Mouse (Mus musculus): ENCODE results near the gene Cdc20b. TPM values are rescaled to one million over a fixed set of nuclear protein-coding genes. Genes with fewer than 3 reads are reported as not detected.
A peak's percentile ranks its signal among the peaks of the same experiment; 100 is the strongest.

The Cdc20b gene
- polyA plus RNA-seq, 2 experiments from 2014 or later = 0.25 TPM; not detected in 1

DNA sequence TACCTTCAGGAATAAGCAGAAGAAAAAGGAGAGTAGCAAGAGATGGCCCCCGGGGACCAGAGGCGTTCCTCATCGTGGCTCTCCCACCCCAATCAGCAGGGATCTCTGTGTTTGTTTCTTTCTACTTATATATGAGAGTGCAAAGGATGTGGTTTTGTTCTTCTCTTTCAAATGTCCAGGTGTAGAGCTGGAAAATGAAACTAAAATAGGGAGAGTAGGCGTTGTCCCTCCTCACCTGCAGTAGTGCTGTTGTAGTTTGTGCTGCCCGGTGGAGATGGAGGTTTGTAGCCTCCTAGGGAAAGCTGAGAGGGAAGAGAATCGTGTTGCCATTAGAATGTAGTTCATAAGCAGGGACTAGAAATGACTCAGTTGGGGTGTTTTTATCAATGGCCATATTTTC is 66.0 kb downstream of the Cdc20b start, which contains the start of gene Gzma:
TSS of gene Gzma (minus strand) at position 103 of the 400 bp plus-strand sequence.
- ATAC-seq = peak; percentile 90

GRCm38 (mm10) chr13:113101804-113102203 is 66.9 kb downstream of the Cdc20b start:
- no peak for ATAC-seq

DNA sequence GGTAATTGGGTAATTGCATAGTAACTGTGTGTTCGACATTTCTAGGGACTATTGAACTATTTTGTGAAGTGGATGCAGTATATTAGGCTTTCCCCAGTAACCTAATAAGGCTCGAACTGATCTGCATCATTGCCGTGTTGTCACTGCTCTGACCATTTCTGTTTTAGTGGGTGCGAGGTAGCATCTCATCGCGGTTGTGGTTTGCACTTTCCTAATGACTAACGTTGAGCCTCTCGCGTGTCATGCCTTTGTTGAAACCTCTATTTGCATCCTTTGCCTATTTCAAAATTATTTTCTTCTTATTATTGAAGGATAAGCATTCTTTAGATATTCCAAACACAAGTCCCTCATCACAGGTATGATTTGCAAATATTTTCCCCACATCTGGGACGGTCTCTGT is 69.8 kb downstream of the Cdc20b start:
- no peak for ATAC-seq

DNA sequence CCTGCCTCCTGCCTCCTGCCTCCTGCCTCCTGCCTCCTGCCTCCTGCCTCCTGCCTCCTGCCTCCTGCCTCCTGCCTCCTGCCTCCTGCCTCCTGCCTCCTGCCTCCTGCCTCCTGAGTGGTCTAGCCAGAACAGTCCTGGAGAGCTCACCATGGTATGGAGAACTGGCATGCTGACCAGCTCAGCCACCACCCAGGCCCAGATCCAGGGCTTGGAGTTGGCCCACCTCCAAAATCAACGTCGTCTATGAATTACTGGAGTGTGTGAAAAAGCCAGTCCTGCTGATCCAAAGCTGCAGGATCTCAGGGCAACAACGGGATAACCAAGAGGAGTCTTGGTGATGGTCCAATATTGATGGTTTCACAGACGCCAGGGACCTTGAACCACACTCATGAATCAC is 84.1 kb downstream of the Cdc20b start:
- no peak for ATAC-seq

GRCm38 (mm10) chr13:113120324-113121237 is 85.7 kb downstream of the Cdc20b start:
- peak; percentile 89 for ATAC-seq

- ATAC-seq = no peak
Measured at GRCm38 (mm10) chr13:113121326-113121725, 86.4 kb downstream of the Cdc20b start.

GRCm38 (mm10) chr13:113129974-113130373 is 95.1 kb downstream of the Cdc20b start:
- no peak for ATAC-seq

DNA sequence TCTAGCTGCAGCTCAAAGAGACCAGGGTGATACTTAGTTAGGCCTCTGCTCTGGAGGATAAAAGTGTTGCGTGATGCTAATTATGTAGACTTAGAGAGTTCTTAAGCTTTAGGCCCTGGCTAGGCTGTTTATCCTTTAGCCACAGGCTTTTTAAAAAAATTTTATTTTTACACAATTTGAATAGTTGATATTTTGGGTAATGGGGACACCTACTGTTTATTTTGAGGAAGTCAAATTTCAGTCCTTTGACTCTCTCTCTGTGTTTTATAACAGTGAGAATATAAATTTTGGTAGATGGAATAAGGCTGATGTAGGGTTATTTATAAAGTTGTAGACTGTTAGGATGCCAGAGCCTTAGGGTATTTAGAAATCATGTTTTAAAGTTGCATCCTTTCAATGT is 104.7 kb downstream of the Cdc20b start:
- no peak for ATAC-seq

Other genes starting within 250 kb of the Cdc20b start
- 1 to 10 TPM; 1.6 to 1.8 TPM for gene Plpp1, start 234.3 kb upstream of the Cdc20b start, polyA plus RNA-seq (2017; shearing (Covaris generic))
- gene Mtrex, start 107.7 kb upstream of the Cdc20b start, polyA plus RNA-seq (2017; shearing (Covaris generic)) = 10 to 100 TPM; 65.2 to 68.1 TPM
- 10 to 100 TPM in 1 of 2 experiments, 1 to 10 TPM in 1; 9.1 to 13.0 TPM for gene Dhx29, start 107.7 kb upstream of the Cdc20b start, polyA plus RNA-seq (2017; shearing (Covaris generic))
- not detected for gene Ccno, start 47.3 kb upstream of the Cdc20b start, polyA plus RNA-seq (2017; shearing (Covaris generic))
- under 1 TPM in 1 of 2 experiments, not detected in 1; 0.13 TPM for gene Mcidas, start 41.3 kb upstream of the Cdc20b start, polyA plus RNA-seq (2017; shearing (Covaris generic))
- not detected for gene Gpx8, start 11.3 kb downstream of the Cdc20b start, polyA plus RNA-seq (2017; shearing (Covaris generic))
- gene Gzma, start 65.9 kb downstream of the Cdc20b start, polyA plus RNA-seq (2017; shearing (Covaris generic)) = 1 to 10 TPM; 3.3 to 6.7 TPM
- not detected for gene Esm1, start 174.5 kb downstream of the Cdc20b start, polyA plus RNA-seq (2017; shearing (Covaris generic))
- gene Gzmk, start 190.8 kb downstream of the Cdc20b start, polyA plus RNA-seq (2017; shearing (Covaris generic)) = 1 to 10 TPM; 1.2 TPM

Measured in activated CD4-positive, CD25-positive, alpha-beta regulatory T cell, adult 4 months (primary cell).